Mouse (Mus musculus): Measurements from ENCODE around the gene Kmt2b.
A peak's percentile ranks its signal among the peaks of the same experiment; 100 is the strongest.

Gene Kmt2b

DNA sequence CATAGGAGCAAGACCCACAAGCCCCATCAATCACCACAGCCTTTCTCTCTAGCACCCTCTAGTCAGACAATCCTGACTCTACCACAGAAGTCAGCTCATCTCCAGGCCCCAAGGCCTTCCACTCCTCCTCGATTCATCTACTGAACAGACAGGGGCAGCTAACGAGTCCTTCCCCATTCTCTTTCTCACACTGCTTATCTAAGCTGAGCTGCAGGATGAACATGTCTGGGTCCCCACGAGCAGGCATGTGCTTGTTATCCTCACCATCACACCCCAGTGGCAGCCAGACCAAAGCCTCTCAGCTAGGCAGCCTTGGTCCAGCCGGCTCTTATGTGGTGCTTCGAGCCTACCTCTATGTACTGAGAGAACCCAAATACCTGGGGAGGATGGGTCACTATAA, 16.1 kb downstream of the Kmt2b start:
- DNase-seq (ENCODE audit: extremely low spot score, low read depth, low spot score) = no peak

DNA sequence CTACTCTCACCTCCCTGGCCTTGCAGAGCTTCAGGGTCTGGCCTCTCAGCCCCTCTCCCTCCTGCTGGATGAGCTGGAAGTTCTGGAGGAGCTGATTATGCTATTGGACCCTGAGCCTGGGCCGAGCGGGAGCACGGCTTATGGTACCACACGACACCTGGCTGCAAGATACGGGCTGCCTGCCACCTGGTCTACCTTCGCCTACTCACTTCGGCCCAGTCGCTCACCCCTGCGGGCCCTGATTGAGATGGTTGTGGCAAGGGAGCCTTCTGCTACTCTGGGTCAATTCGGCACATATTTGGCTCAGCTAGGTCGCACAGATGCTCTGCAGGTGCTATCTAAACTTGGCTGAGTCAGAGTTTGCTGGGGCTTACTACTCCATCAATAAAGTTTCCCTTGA, 21.0 kb downstream of the Kmt2b start:
- no peak for DNase-seq (ENCODE audit: extremely low spot score, low read depth, low spot score)

DNA sequence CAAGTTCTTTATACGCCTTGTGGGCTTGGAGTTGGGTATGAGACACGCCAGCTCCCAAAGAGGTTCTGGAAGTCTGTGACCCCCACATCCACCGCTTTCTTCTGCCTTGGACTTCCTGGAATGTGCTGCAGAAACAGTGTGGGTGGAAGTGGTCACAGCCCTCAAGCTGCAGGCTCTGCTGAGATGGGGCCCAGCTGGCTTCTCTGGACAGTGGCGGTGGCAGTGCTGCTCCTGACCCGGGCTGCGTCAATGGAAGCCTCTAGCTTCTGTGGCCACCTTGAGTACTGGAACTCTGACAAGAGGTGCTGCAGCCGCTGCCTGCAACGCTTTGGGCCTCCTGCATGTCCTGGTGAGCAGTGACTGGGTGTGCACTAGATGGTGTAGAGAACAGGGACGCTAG, 22.5 kb downstream of the Kmt2b start:
- DNase-seq (ENCODE audit: extremely low spot score, low read depth, low spot score) = no peak

DNA sequence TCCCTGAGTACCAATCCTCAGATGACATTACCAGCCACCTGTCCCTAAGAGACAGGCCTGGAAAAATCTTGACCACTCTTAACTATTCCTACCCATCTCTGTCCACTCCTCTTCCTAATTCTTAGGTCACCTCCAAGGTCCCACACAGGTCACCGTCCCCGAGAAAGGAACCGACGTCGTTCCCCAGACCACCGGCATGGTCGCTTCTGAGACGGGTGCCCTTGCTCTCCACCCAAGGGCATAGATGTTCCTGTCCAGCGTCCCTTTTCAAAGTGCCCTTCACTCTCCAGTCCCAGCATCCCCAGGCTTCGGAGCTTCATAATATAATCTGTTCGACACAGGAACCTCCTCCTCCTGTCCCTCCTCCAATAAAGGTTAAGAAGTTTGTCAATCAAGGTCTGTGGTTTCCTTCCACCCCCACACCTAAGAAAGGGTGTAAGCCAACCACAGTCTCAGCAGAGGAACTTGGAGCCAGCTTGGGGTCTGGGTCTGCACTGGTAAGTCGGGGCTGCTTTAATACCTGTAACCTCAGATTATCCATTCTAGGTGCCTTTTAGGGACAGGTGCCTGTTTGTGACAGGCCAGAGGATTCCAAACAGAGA, 23.5 kb downstream of the Kmt2b start, which contains the start of gene Igflr1:
Igflr1 (plus strand) TSS at position 458 of the 602 bp plus-strand sequence.
- DNase-seq (ENCODE audit: extremely low spot score, low read depth, low spot score) = no peak

DNA sequence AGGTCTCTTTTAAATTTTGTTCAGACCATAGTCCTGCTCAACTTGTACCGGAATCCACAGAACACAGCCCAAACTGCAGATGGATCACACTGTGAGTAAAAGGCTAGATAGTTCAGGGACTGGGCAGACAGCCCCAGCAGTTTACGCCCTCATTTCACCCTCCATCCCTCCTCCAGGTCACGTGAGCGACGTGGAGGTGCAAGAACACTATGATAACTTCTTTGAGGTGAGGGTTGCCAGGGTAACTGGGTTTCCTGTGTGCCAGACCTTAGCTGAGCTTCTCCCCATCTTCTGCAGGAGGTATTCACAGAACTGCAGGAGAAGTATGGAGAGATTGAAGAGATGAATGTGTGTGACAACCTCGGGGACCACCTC, 24.6 kb downstream of the Kmt2b start:
- DNase-seq (ENCODE audit: extremely low spot score, low read depth, low spot score) = no peak

DNA sequence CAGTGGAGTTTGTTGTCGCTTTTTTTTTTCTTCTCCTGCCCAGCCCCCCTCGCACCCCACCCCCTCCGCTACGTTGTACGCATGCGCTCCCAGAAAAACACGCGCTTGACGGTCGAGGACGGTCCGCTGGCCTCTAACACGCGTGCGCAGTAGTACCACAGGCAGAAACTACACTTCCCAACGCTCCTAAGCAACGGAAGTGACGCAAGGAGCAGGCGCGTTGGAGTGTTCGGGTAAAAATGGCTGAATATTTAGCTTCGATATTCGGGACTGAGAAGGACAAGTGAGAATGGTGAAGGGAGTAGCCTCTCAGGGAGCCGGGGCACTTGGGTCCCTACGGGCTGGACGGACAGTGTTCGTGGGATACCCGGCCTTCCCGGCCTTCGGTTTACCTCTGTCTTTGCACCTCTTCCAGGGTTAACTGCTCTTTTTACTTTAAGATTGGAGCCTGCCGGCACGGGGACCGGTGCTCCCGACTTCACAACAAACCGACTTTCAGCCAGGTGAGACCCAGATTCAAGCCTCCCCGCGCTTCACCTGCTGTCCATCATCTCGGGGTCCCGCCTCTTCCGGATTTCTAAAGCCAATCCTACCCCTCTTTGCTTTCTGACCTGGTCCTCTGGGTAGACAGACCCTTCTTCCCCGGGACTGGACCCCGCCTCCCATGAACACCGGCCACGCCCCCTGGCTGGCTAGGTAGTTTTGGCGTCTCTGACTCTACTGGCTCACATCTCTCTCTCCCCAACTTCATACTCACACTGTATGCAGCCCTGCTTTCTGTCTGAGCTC, 25.2 kb downstream of the Kmt2b start, which contains the start of the genes U2af1l4, Gm49396 and Psenen:
U2af1l4 (plus strand) TSS at position 185 of the 789 bp plus-strand sequence.
Gm49396 (plus strand) TSS at position 228 of the 789 bp plus-strand sequence.
Psenen (minus strand) TSS at position 511 of the 789 bp plus-strand sequence.
- DNase-seq (ENCODE audit: extremely low spot score, low read depth, low spot score) = peak; percentile 93

DNA sequence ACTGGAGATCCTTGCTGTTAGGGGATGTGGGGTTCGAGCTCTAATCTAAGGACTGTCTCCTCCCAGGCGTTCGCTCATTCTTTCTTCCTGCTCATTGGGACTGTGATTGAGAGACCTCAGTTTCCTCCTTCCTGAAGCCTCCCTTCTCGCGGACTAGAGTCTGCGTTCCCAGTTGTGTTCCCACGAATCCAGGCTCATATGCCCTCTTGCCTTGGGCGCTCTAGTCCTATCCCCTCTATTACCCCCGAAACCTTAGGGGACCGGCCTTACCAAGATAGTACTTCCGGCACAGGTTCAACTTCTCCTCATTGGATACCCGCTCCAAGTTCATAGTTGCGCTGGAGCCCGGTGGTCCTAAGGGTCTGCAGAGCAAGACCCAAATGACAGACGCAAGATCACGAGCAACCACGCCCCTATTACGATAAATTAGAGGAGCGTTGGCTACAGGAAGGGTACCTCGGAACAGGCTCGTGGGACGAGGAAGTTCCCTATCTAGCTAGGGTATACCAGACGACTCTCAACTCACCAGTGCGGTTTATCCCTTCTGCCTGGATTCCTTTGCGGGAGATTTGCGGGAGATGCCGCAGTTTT, 25.9 kb downstream of the Kmt2b start:
- DNase-seq (ENCODE audit: extremely low spot score, low read depth, low spot score) = no peak

DNA sequence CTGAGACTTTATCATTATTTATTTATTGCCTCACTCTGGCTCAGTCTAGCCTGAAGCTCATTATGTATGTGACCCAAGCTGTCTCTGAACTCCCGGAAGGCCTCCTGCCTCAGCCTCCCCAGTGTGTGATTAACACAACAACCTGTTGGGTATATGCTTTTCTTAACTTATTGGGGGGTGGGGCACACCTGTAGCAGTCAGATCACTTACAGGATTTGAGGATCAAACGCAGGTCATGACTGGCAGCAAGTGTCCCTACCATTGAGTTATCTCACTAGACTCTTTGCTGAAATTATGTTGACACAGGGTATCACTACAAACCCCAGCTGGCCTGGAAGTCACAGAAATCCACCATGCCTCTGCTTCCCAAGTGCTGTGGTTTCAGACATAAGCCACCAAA, 28.2 kb downstream of the Kmt2b start:
- no peak for DNase-seq (ENCODE audit: extremely low spot score, low read depth, low spot score)

DNA sequence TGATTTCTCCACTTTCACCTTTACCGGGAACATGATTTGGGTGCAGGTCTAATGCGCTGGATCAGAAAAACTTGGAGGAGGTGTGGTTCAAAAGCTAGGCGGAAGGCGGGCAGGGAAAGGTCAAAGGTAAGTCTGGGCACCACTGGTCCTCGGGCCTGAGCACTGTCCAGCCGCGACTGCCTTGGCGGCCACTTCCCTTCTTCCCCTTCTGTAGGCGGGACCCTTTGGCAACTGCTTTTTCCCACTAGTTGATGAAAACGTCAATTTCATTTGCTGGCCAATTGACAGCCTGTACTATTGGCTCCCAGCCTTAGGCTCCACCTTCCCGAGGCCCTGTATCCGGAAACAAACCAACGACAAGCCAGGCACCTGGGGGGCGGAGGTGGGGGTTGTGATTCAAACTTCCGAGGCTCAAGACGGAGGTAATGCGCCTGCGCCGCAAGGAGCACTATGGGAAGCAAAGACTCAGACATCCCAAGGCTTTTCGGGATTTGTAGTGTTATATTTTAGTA, 29.0 kb downstream of the Kmt2b start, which contains the start of gene Lin37:
Lin37 (minus strand) TSS at position 396 of the 512 bp plus-strand sequence.
- DNase-seq (ENCODE audit: extremely low spot score, low read depth, low spot score) = peak; percentile 86

DNA sequence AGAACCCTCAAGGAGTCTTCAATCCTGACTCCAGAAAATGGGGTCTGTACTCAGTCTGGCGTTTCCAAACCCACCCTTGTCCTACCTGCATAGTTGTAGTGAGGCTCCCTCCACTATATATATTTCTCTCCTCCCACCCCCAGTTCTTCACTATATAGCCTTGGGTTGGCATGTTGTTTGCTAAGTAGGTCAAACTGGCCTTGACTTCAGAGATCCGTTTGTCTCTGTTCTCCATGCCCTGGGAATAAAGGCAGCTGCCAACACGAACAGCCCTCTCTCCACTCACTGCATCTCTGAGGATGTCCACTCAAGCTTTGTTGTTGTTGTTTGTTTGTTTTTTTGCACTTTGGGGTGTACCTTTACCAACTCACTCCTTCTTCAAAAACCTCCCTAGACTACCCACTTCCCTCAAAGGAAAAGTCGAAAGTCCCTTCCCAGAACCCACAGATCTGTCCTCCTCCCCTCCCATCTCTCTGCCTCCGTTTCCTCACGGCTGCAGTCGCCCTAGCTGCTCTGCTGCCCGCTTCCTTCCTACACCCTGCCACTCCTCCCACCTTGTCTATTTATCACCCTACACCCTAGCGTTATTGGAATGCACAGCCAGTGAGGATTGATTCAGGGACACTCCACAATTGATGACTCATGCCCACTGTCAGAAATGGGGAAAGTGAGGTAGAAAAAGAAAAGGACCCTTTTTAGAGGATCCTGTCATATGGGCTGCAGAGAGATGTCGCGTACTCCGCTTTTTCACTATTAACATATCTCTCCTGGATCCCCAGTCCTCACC, 29.7 kb downstream of the Kmt2b start:
- no peak for DNase-seq (ENCODE audit: extremely low spot score, low read depth, low spot score)

DNA sequence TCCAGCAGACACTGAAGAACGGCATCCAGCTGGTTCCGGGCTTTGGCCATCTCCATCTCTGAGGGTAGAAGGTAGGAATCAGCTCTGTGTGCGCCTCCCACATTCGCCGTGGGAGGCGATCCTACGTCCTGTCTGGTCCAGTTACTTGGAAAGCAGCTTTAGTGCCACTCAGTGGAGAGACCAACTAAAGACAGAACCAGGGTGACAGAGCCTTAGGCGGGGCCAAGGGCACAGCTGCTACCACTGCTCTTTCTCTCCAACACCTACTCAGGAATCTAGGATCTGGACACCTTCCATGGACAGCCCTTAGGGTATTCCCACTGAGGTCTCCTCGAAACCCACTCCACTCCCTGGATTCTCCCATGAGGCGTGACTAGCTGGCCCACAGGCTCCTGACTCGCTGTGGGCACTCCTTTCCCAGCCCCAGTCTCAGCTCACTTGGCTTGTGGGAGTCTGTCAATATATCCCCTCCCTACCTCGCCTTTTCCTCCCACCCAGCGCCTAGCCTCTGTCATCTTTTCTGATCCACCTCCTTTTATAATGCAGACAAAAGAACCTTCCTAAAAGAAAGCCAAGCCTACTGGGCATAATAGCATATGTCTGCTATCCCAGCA, 30.5 kb downstream of the Kmt2b start:
- no peak for DNase-seq (ENCODE audit: extremely low spot score, low read depth, low spot score)

DNA sequence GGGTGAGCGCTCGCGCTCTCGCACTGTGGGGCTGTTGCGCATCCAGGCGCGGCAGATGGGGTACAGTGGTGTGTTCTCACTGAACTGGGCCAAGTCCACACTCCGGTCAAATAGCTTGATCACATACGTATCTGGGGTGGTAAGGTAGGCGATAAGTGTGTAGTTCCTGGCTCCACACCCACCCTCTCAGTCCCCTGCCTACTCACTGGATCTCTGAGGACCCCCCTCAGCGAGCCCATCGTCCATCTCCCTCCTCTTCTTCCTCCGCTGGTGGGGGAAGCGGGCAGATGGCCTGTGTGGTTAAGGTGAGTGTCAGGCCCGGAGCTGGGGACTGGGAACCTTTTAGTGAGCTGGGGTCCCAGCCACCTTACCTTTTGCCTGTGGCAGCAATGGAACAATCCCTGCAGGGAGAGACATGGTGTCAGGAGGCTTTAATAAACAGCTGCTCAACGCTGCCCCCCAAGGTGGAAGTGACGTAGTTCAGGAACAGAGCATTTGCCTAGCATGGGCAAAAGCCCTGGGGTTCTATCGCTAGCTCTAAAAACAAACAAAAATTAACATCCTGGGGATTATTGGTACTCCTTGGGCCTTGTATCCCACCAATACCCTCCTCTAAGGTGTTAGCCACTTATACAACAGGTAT, 31.5 kb downstream of the Kmt2b start:
- no peak for DNase-seq (ENCODE audit: extremely low spot score, low read depth, low spot score)

DNA sequence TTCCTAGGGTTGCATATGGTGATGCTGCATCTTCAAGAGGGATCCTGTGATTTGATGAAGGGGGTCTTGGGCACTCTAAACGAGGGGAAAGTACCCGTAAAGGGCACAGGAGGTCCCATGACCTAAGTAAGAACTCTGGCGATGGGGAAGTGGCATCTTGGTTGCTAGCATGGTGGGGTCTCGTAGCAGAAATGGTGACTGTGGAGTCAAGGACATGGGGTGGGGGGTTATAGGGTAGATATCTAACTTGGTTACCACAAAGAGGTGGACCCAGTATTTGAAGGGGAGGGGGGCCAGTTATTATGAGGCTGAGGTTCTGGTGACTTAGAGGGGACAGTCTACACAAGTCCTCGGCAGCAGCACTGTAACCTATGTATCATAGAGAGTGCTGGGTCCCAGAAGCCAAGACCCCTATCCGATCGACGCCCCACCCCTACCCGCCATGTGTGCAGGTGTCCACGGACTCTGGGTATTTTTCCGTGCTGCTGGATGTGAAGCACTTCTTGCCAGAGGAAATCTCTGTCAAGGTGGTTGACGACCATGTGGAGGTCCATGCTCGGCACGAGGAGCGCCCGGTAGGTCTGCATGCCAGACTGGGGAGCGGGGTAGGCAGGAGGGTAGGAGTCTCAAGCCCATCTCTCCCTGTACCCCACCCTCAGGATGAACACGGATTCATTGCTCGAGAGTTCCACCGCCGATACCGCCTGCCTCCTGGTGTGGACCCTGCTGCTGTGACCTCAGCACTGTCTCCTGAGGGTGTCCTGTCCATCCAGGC, 34.5 kb downstream of the Kmt2b start:
- DNase-seq (ENCODE audit: extremely low spot score, low read depth, low spot score) = no peak

DNA sequence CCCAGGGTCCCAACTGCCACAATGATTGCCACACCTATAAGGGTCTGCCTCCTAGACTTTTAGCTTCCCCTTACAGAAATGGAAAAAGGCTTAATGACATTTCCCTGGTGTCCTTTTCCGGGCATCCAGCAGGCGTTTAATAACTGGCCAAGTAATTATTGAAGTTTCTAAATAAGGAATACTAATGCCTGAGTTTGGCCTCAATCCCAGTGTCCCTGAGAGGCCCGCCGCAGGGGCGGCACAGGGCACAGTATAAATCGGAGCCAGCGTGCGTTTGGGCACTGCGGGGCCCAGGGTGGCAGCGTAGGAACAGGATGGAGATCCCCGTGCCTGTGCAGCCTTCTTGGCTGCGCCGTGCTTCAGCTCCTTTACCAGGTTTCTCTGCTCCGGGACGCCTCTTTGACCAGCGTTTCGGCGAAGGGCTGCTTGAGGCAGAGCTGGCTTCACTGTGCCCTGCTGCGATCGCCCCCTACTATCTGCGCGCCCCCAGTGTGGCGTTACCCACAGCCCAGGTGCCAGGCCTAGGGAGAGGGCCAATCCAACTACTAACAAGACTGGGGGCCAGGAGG, 35.4 kb downstream of the Kmt2b start:
- DNase-seq (ENCODE audit: extremely low spot score, low read depth, low spot score) = no peak

DNA sequence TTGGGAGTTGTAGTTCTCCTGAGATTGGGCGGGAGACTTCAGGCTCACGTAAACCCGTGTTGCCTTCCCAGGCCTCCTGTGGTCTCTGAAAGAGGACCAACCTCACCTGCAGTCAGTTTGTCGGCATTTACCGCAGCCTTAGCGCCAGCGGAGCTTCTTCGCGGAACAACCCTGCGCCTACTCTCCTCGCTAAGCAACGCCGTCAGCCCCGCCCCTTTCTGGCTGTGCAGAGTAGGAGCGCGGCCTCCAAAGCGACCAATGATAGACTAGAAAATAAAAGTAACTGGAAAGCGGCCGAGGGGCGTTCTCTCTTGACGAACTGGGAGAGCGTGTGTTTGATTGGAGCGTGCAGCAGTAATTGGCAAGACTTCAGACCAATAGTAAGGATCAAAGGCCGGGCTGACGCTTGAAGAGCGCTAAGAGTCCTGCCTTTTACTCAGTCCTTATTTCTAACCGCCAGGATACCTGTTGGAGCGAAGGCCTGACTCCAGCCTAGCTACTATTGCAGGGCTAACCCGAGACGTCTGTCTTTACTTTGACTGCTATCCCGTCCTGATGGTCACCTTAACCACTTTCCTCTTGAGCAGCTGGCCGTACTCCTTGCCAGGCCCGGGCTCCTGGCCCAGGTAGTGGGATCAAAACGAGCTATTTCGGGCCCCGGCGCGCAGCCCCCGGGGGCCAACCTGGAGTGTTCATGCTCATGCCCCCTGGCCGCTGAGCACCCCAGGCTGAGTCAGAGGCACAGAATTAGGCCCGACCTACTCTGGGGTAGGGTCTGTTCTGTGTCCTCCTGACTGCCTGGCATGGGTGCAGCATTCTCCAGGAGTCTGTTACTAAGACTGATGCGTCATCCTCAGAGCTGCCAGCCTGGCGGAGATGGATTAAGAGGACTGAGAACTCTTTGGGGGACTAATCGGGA, 36.2 kb downstream of the Kmt2b start, which contains the start of the genes Hspb6 and Proser3:
Hspb6 (plus strand) TSS at position 77 of the 919 bp plus-strand sequence.
Proser3 (minus strand) TSS at position 198 of the 919 bp plus-strand sequence.
- peak; percentile 94 for DNase-seq (ENCODE audit: extremely low spot score, low read depth, low spot score)

DNA sequence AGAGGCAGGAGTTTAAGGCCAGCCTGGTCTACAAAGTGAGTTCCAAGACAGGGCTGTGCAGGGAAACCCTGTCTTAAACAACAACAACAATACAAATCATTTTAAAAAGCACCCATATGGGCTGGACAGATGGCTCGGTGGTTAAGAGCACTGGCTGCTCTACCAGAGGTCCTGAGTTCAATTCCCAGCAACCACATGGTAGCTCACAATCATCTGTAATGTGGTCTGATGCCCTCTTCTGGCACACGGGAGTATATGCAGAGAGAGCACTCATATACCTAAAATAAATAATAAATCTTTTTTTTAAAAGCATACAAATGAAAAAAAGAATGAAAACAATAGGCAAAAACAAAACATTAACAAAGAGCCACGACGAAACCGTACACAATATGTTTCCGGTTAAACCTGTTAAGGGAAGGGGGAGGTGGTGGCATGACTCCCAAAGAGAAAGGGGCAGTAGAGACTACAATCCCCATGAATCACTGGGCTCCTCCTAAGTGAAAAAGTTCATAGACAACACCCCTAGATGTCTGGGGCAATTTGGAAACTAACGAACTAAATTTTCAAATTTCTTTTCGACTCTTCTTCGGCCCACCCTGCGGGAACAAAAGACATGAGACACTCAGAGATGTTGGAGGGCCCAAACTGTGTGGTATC, 37.0 kb downstream of the Kmt2b start:
- no peak for DNase-seq (ENCODE audit: extremely low spot score, low read depth, low spot score)

DNA sequence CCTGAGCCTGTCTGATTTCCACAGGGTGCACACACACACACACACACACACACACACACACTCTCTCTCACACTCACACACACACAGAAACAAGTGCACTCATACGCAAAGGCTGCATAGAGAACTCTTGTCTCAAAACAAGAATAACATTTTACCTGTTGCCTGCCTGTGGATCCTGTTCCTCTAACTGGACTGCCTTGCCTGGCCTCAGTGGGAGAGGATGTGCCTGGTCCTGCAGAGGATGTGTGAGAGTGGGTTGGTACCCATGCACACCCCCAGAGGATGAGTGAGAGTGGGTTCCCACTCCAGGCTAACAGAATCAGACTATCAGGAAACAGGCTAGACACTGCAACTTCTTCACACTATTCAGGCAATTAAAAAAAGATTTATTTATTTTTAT, 37.9 kb downstream of the Kmt2b start:
- no peak for DNase-seq (ENCODE audit: extremely low spot score, low read depth, low spot score)

Measured in hindlimb bud, embryonic 11.5 days (tissue).